Mouse (Mus musculus) liver, embryonic 14.5 days (tissue): Measurements from ENCODE around the gene Plod2.

Experiments
- CTCF ChIP-seq: IDR thresholded peaks from 2 replicates; pipeline ENCODE4 v1.5.1; 2016; ENCODE audit warnings: antibody characterized with exemption, low read depth, control low read depth
- EP300 ChIP-seq: IDR thresholded peaks from 2 replicates; pipeline ENCODE4 v1.6.1; 2016; ENCODE audit warnings: antibody characterized with exemption, low read depth

DNA sequence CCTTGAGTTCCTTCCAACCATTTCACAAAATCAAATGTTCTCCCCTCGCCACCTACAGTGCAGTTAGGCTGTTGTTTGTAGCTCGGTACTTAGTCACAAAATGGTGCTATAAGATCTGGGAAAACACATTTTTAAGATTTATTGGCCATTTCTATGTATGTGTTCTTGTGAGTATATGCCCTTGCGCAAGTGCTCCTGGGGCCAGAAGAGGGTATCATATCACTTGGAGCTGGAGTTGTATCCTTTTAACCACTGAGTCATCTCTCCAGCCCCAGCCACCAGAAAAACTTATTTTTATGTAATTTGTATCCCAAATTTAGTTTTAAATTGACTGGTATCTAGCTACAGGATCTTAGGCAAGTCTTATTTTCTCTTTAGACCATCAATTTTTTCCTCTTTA is 26.8 kb downstream of the Plod2 start:
- TF ChIP-seq CTCF (no peak), EP300 (no peak)
